Mouse (Mus musculus): ENCODE data around the gene Ugt1a6b.
"Not testable (repeated sequence)": the region's sequence is repeated elsewhere in the genome, so short reads cannot be mapped to it uniquely, and the experiment has no call there.

DNA sequence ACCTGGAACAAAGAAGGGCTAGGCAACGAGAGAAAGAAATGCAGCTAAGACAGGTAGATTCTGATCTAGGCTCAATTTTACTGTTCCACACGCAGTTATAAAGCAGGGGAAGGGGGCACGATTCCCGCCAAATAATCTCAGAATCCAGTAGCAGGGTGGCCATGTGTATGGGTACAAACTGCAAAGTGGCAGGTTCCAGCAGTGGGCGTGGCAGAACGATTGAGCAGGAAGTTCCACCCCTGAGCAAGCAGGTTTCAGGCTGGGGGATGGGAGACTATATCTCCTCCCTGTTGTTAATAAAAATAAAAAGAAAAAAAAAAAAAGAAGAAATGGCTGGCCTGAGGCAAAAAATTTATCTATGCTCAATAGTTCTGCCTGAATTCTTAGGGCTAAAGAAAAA lies 9.7 kb downstream of the Ugt1a6b start:
- not testable (repeated sequence) for TF ChIP-seq POLR2A (IDR thresholded peaks at IDR 0.05; ENCODE audit: insufficient read depth, low read depth, low read length); CTCF (IDR thresholded peaks at IDR 0.05); EP300 (IDR thresholded peaks at IDR 0.05; ENCODE audit: insufficient read depth, low read depth, low read length)

Measured in heart, adult 2 months (tissue).